Mouse (Mus musculus): ENCODE results near the gene Cmpk2.
"Not testable (repeated sequence)": the region's sequence is repeated elsewhere in the genome, so short reads cannot be mapped to it uniquely, and the experiment has no call there.

Cmpk2 gene

GRCm38 (mm10) chr12:26469098-26470041 is at the start of gene Cmpk2:
Gene Cmpk2 (plus strand): TSS chr12:26469204.
- peak; percentile 75 for DNase-seq (ENCODE audit: low spot score)

- no peak for DNase-seq (ENCODE audit: low spot score)
These were observed 44.2 kb upstream of the Cmpk2 start for GRCm38 (mm10) chr12:26424841-26425240.

GRCm38 (mm10) chr12:26428771-26429170 is 40.2 kb upstream of the Cmpk2 start:
- not testable (repeated sequence) for DNase-seq (ENCODE audit: low spot score)

- no peak for DNase-seq (ENCODE audit: low spot score)
These were observed 32.7 kb upstream of the Cmpk2 start for GRCm38 (mm10) chr12:26436334-26436733.

- no peak for DNase-seq (ENCODE audit: low spot score)
These were observed 31.1 kb upstream of the Cmpk2 start for GRCm38 (mm10) chr12:26437950-26438349.

GRCm38 (mm10) chr12:26439366-26439765 is 29.6 kb upstream of the Cmpk2 start:
- no peak for DNase-seq (ENCODE audit: low spot score)

- DNase-seq (ENCODE audit: low spot score), result peak; percentile 51
These were observed 24.9 kb upstream of the Cmpk2 start for GRCm38 (mm10) chr12:26444054-26444453.

GRCm38 (mm10) chr12:26444511-26444910 is 24.5 kb upstream of the Cmpk2 start:
- no peak for DNase-seq (ENCODE audit: low spot score)

GRCm38 (mm10) chr12:26446377-26447045 is 22.5 kb upstream of the Cmpk2 start:
- DNase-seq (ENCODE audit: low spot score), result no peak

- DNase-seq (ENCODE audit: low spot score), result no peak
These were observed 19.5 kb upstream of the Cmpk2 start for GRCm38 (mm10) chr12:26449483-26449882.

GRCm38 (mm10) chr12:26451150-26451549 is 17.9 kb upstream of the Cmpk2 start:
- no peak for DNase-seq (ENCODE audit: low spot score)

- no peak for DNase-seq (ENCODE audit: low spot score)
These were observed 16.1 kb upstream of the Cmpk2 start for GRCm38 (mm10) chr12:26452951-26453350.

- no peak for DNase-seq (ENCODE audit: low spot score)
These were observed 14.3 kb upstream of the Cmpk2 start for GRCm38 (mm10) chr12:26454682-26455081.

GRCm38 (mm10) chr12:26456028-26456698 is 12.8 kb upstream of the Cmpk2 start, which contains the start of gene Rsad2:
Gene Rsad2 (minus strand): TSS chr12:26456452.
- DNase-seq (ENCODE audit: low spot score), result no peak

GRCm38 (mm10) chr12:26460091-26460490 is 8.9 kb upstream of the Cmpk2 start:
- no peak for DNase-seq (ENCODE audit: low spot score)

- DNase-seq (ENCODE audit: low spot score), result no peak
These were observed 3.4 kb upstream of the Cmpk2 start for GRCm38 (mm10) chr12:26465600-26465999.

- DNase-seq (ENCODE audit: low spot score), result no peak
These were observed 1.0 kb downstream of the Cmpk2 start for GRCm38 (mm10) chr12:26470042-26470409.

GRCm38 (mm10) chr12:26471376-26471775 is 2.4 kb downstream of the Cmpk2 start:
- DNase-seq (ENCODE audit: low spot score), result no peak

- DNase-seq (ENCODE audit: low spot score), result no peak
These were observed 3.9 kb downstream of the Cmpk2 start for GRCm38 (mm10) chr12:26472770-26473481.

- DNase-seq (ENCODE audit: low spot score), result no peak
These were observed 4.7 kb downstream of the Cmpk2 start for GRCm38 (mm10) chr12:26473746-26474145.

GRCm38 (mm10) chr12:26477198-26477597 is 8.2 kb downstream of the Cmpk2 start:
- no peak for DNase-seq (ENCODE audit: low spot score)

Measured in ovary, postnatal 10 days (tissue).